Mouse (Mus musculus): ENCODE results near the gene Myh14. TPM values are rescaled to one million over a fixed set of nuclear protein-coding genes. Genes with fewer than 3 reads are reported as not detected.

Gene Myh14
- polyA plus RNA-seq, 1 experiment from 2014 or later: 3.6 TPM

- H3K27me3 ChIP-seq (ENCODE audit: control insufficient read depth, insufficient read depth, low read length): no peaks in the 10 kb centered on the region
- H3K36me3 ChIP-seq (ENCODE audit: control insufficient read depth, insufficient read depth, low read length): no peaks in the 10 kb centered on the region
- no peaks in the 10 kb centered on the region for H3K9me3 ChIP-seq (ENCODE audit: control insufficient read depth, low read length)
- WGBS: 71% methylated on average over 10 of the region's 10 CpGs
- ATAC-seq (ENCODE audit: low read depth): no peak
- H3K9ac ChIP-seq (replicated peaks; ENCODE audit: low read depth, low read length): no peak overlapping the region
- H3K27ac ChIP-seq (ENCODE audit: low read depth, low read length): no peak overlapping the region
- no peaks in the 10 kb centered on the region for H3K4me1 ChIP-seq (ENCODE audit: control insufficient read depth, insufficient read depth, low read length)
- H3K4me2 ChIP-seq (ENCODE audit: low read depth, low read length): no peak overlapping the region
- H3K4me3 ChIP-seq (ENCODE audit: low read depth, low read length): no peak overlapping the region
These were observed 22.9 kb downstream of the Myh14 start for GRCm38 (mm10) chr7:44647729-44648128.

GRCm38 (mm10) chr7:44647042-44647724 is 23.5 kb downstream of the Myh14 start:
- no peak overlapping the region for H3K4me2 ChIP-seq (ENCODE audit: low read depth, low read length)
- H3K27me3 ChIP-seq (ENCODE audit: control insufficient read depth, insufficient read depth, low read length): no peaks in the 10 kb centered on the region
- no peak overlapping the region for H3K27ac ChIP-seq (ENCODE audit: low read depth, low read length)
- H3K9ac ChIP-seq (replicated peaks; ENCODE audit: low read depth, low read length): no peak overlapping the region
- no peaks in the 10 kb centered on the region for H3K9me3 ChIP-seq (ENCODE audit: control insufficient read depth, low read length)
- ATAC-seq (ENCODE audit: low read depth): peak; percentile 57; the same call in 1 of the 2 replicates
- H3K4me3 ChIP-seq (ENCODE audit: low read depth, low read length): no peak overlapping the region
- 51% methylated on average over 7 of the region's 7 CpGs for WGBS
- no peaks in the 10 kb centered on the region for H3K4me1 ChIP-seq (ENCODE audit: control insufficient read depth, insufficient read depth, low read length)
- H3K36me3 ChIP-seq (ENCODE audit: control insufficient read depth, insufficient read depth, low read length): no peaks in the 10 kb centered on the region

GRCm38 (mm10) chr7:44645951-44646350 is 24.7 kb downstream of the Myh14 start:
- Histone ChIP-seq H3K27ac (ENCODE audit: low read depth, low read length) (no peak overlapping the region), H3K4me3 (ENCODE audit: low read depth, low read length) (no peak overlapping the region), H3K9me3 (ENCODE audit: control insufficient read depth, low read length) (no peaks in the 10 kb centered on the region), H3K9ac (replicated peaks; ENCODE audit: low read depth, low read length) (no peak overlapping the region), H3K36me3 (ENCODE audit: control insufficient read depth, insufficient read depth, low read length) (no peaks in the 10 kb centered on the region), H3K4me1 (ENCODE audit: control insufficient read depth, insufficient read depth, low read length) (no peaks in the 10 kb centered on the region), H3K27me3 (ENCODE audit: control insufficient read depth, insufficient read depth, low read length) (no peaks in the 10 kb centered on the region), H3K4me2 (ENCODE audit: low read depth, low read length) (peak overlapping the region; percentile 26; the same call in 1 of the 2 replicates)
- 26% methylated on average over 15 of the region's 15 CpGs for WGBS
- ATAC-seq (ENCODE audit: low read depth): peak; percentile 50; the same call in 1 of the 2 replicates

- H3K27me3 ChIP-seq (ENCODE audit: control insufficient read depth, insufficient read depth, low read length): peaks cover 4% of the 10 kb centered on the region; the same call in 1 of the 2 replicates
- no peaks in the 10 kb centered on the region for H3K4me1 ChIP-seq (ENCODE audit: control insufficient read depth, insufficient read depth, low read length)
- no peak overlapping the region for H3K4me3 ChIP-seq (ENCODE audit: low read depth, low read length)
- H3K27ac ChIP-seq (ENCODE audit: low read depth, low read length): no peak overlapping the region
- WGBS: 77% methylated on average over 5 of the region's 5 CpGs
- no peaks in the 10 kb centered on the region for H3K9me3 ChIP-seq (ENCODE audit: control insufficient read depth, low read length)
- H3K9ac ChIP-seq (replicated peaks; ENCODE audit: low read depth, low read length): no peak overlapping the region
- H3K36me3 ChIP-seq (ENCODE audit: control insufficient read depth, insufficient read depth, low read length): no peaks in the 10 kb centered on the region
- no peak; the same call in 1 of the 2 replicates for ATAC-seq (ENCODE audit: low read depth)
- no peak overlapping the region for H3K4me2 ChIP-seq (ENCODE audit: low read depth, low read length)
These were observed 25.4 kb downstream of the Myh14 start for GRCm38 (mm10) chr7:44645256-44645655.

- Histone ChIP-seq H3K36me3 (ENCODE audit: control insufficient read depth, insufficient read depth, low read length) (no peaks in the 10 kb centered on the region), H3K9ac (replicated peaks; ENCODE audit: low read depth, low read length) (no peak overlapping the region), H3K9me3 (ENCODE audit: control insufficient read depth, low read length) (no peaks in the 10 kb centered on the region), H3K27me3 (ENCODE audit: control insufficient read depth, insufficient read depth, low read length) (peaks cover 19% of the 10 kb centered on the region), H3K4me3 (ENCODE audit: low read depth, low read length) (no peak overlapping the region), H3K4me1 (ENCODE audit: control insufficient read depth, insufficient read depth, low read length) (no peaks in the 10 kb centered on the region), H3K27ac (ENCODE audit: low read depth, low read length) (no peak overlapping the region), H3K4me2 (ENCODE audit: low read depth, low read length) (no peak overlapping the region)
- WGBS: 28% methylated on average over 8 of the region's 8 CpGs
- ATAC-seq (ENCODE audit: low read depth): no peak
These were observed 28.8 kb downstream of the Myh14 start for GRCm38 (mm10) chr7:44641887-44642286.

- Histone ChIP-seq H3K4me2 (ENCODE audit: low read depth, low read length) (no peak overlapping the region), H3K4me3 (ENCODE audit: low read depth, low read length) (no peak overlapping the region), H3K27me3 (ENCODE audit: control insufficient read depth, insufficient read depth, low read length) (peaks cover 19% of the 10 kb centered on the region), H3K27ac (ENCODE audit: low read depth, low read length) (no peak overlapping the region), H3K36me3 (ENCODE audit: control insufficient read depth, insufficient read depth, low read length) (no peaks in the 10 kb centered on the region), H3K4me1 (ENCODE audit: control insufficient read depth, insufficient read depth, low read length) (no peaks in the 10 kb centered on the region), H3K9ac (replicated peaks; ENCODE audit: low read depth, low read length) (no peak overlapping the region), H3K9me3 (ENCODE audit: control insufficient read depth, low read length) (no peaks in the 10 kb centered on the region)
- ATAC-seq (ENCODE audit: low read depth): no peak
- WGBS: 21% methylated on average over 25 of the region's 25 CpGs
These were observed 29.6 kb downstream of the Myh14 start for GRCm38 (mm10) chr7:44640843-44641605.

- H3K36me3 ChIP-seq (ENCODE audit: control insufficient read depth, insufficient read depth, low read length): no peaks in the 10 kb centered on the region
- H3K27me3 ChIP-seq (ENCODE audit: control insufficient read depth, insufficient read depth, low read length): peaks cover 19% of the 10 kb centered on the region
- no peak overlapping the region; the same call in 1 of the 2 replicates for H3K4me2 ChIP-seq (ENCODE audit: low read depth, low read length)
- no peak for ATAC-seq (ENCODE audit: low read depth)
- no peak overlapping the region for H3K9ac ChIP-seq (replicated peaks; ENCODE audit: low read depth, low read length)
- H3K27ac ChIP-seq (ENCODE audit: low read depth, low read length): no peak overlapping the region
- H3K9me3 ChIP-seq (ENCODE audit: control insufficient read depth, low read length): no peaks in the 10 kb centered on the region
- 3% methylated on average over 16 of the region's 16 CpGs for WGBS
- H3K4me3 ChIP-seq (ENCODE audit: low read depth, low read length): 0 out of 2 replicates have a peak overlapping the region, but pooled peaks have one; percentile 4
- no peaks in the 10 kb centered on the region for H3K4me1 ChIP-seq (ENCODE audit: control insufficient read depth, insufficient read depth, low read length)
These were observed 32.0 kb downstream of the Myh14 start for GRCm38 (mm10) chr7:44638663-44639062.

- Histone ChIP-seq H3K9ac (replicated peaks; ENCODE audit: low read depth, low read length) (no peak overlapping the region), H3K9me3 (ENCODE audit: control insufficient read depth, low read length) (no peaks in the 10 kb centered on the region), H3K27ac (ENCODE audit: low read depth, low read length) (no peak overlapping the region), H3K27me3 (ENCODE audit: control insufficient read depth, insufficient read depth, low read length) (peaks cover 19% of the 10 kb centered on the region), H3K4me3 (ENCODE audit: low read depth, low read length) (no peak overlapping the region), H3K4me1 (ENCODE audit: control insufficient read depth, insufficient read depth, low read length) (no peaks in the 10 kb centered on the region), H3K4me2 (ENCODE audit: low read depth, low read length) (no peak overlapping the region), H3K36me3 (ENCODE audit: control insufficient read depth, insufficient read depth, low read length) (no peaks in the 10 kb centered on the region)
- ATAC-seq (ENCODE audit: low read depth): no peak
- WGBS: 88% methylated on average over 9 of the region's 9 CpGs
These were observed 34.0 kb downstream of the Myh14 start for GRCm38 (mm10) chr7:44636684-44637083.

- Histone ChIP-seq H3K27ac (ENCODE audit: low read depth, low read length) (no peak overlapping the region), H3K27me3 (ENCODE audit: control insufficient read depth, insufficient read depth, low read length) (no peaks in the 10 kb centered on the region), H3K36me3 (ENCODE audit: control insufficient read depth, insufficient read depth, low read length) (no peaks in the 10 kb centered on the region), H3K4me3 (ENCODE audit: low read depth, low read length) (no peak overlapping the region), H3K4me2 (ENCODE audit: low read depth, low read length) (no peak overlapping the region), H3K9me3 (ENCODE audit: control insufficient read depth, low read length) (no peaks in the 10 kb centered on the region), H3K4me1 (ENCODE audit: control insufficient read depth, insufficient read depth, low read length) (no peaks in the 10 kb centered on the region), H3K9ac (replicated peaks; ENCODE audit: low read depth, low read length) (no peak overlapping the region)
- ATAC-seq (ENCODE audit: low read depth): no peak
- WGBS: 13% methylated on average over 15 of the region's 15 CpGs
These were observed 37.2 kb downstream of the Myh14 start for GRCm38 (mm10) chr7:44633407-44633806.

Measured in neural tube, embryonic 14.5 days (tissue).